Mouse (Mus musculus) liver, embryonic 11.5 days (tissue): ENCODE data around the gene Ogfod2. TPM values are rescaled to one million over a fixed set of nuclear protein-coding genes. Genes with fewer than 3 reads are reported as not detected.

Experiments
- ATAC-seq: fragments of 200-750 bp; cut with Nextera tagmentation; replicated peaks from 2 replicates; pipeline ENCODE4 v1.8.0; 2017; ENCODE audit warnings: moderate number of reproducible peaks, mild to moderate bottlenecking, moderate TSS enrichment, moderate library complexity; ENCODE audit not compliant: low FRiP score
- DNase-seq: peaks from one replicate; pipeline ENCODE4 v3.0.0-alpha.2; 2017; ENCODE audit warnings: low spot score
- H3K27ac ChIP-seq: fragments of 300-500 bp; sonication (generic); 2 replicates; pipeline ENCODE4 v1.5.1; 2014; ENCODE audit warnings: mild to moderate bottlenecking, low read depth, low read length, control low read depth
- H3K27me3 ChIP-seq: fragments of 300-500 bp; sonication (generic); replicated peaks from 2 replicates; pipeline ENCODE4 v1.6.1; 2014; ENCODE audit warnings: low read length, mixed read lengths; ENCODE audit not compliant: control insufficient read depth, insufficient read depth
- H3K36me3 ChIP-seq: fragments of 300-500 bp; sonication (generic); 2 replicates; pipeline ENCODE4 v1.6.1; 2014; ENCODE audit warnings: mild to moderate bottlenecking, low read length, moderate library complexity, mixed read lengths; ENCODE audit not compliant: control insufficient read depth, insufficient read depth
- H3K4me1 ChIP-seq: fragments of 300-500 bp; sonication (generic); replicated peaks from 2 replicates; pipeline ENCODE4 v1.6.1; 2014; ENCODE audit warnings: low read length, mixed read lengths; ENCODE audit not compliant: control insufficient read depth, insufficient read depth
- H3K4me2 ChIP-seq: fragments of 300-500 bp; sonication (generic); 2 replicates; pipeline ENCODE4 v1.6.1; 2014; ENCODE audit warnings: mild to moderate bottlenecking, control low read depth, moderate library complexity
- H3K4me3 ChIP-seq: fragments of 300-500 bp; sonication (generic); 2 replicates; pipeline ENCODE4 v1.5.1; 2014; ENCODE audit warnings: low read depth, low read length, control low read depth
- H3K9ac ChIP-seq: fragments of 300-500 bp; sonication (generic); 2 replicates; pipeline ENCODE4 v1.6.1; 2014; ENCODE audit warnings: low read depth, low read length, control low read depth
- H3K9me3 ChIP-seq: fragments of 300-500 bp; sonication (generic); 2 replicates; pipeline ENCODE4 v1.6.1; 2016; ENCODE audit warnings: low read length, inconsistent platforms, mixed read lengths; ENCODE audit not compliant: control insufficient read depth
- WGBS: fragments of 180-500 bp; shearing (Covaris S2); extraction: QIAGEN DNeasy Blood & Tissue Kit; methylation state at CpG from one replicate; pipeline ENCODE4 v1.1.7; 2014; 5-methylcytosine and 5-hydroxymethylcytosine counted together
- polyA plus RNA-seq: library from polyadenylated mRNA; unstranded; fragments of >200 nt; fragmentation: Nextera tagmentation; extraction: Ambion mirVana; gene quantifications from 2 replicates; pipeline ENCODE4 v1.2.1, GENCODE M21; 2014

The Ogfod2 gene
- polyA plus RNA-seq, result 23.3 and 29.0 TPM in 2 replicates

DNA sequence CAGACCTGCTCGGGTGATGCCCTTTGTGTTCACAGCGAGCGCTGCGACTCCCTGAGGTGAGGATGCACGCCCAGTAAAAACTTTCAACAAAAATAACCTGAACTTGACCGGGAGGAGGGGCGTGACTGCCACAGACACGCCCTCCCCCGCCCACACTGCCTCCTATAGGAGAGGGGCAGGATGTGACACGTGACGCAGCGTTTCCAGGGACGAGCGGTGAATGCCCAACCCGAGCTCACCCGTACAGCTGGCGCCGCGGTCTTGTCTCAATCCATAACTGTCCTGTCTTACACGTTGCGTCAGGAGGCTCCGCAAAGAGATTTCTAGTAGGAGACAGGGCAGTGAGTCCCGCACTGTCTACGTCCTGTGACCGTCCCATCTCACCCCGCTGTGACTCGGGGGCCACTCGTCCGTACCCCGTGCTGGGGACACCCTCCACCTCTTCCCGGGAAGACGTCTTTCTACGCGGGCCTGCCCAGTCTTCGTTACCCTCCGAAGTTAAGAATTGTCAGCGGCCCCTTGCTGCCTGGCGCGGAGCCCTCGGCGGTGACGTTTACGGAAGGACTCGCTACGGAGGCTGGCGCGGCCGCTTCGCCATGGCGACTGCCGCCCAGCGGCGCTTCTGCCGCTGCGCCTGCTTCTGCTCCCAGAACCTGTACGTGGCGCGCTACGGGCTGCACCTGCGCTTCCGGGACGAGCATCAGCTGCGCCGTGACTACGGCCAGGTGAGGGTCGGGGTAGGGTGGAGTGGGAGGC lies at the start of gene Ogfod2:
Gene Ogfod2, plus strand, starts transcription at position 556 of the 756 bp plus-strand sequence.
- Histone ChIP-seq H3K4me3 (peak within 1 kb of the TSS; percentile 95), H3K4me1 (peaks cover 23% of the 10 kb centered on the region), H3K36me3 (0 out of 2 replicates have a peak, but pooled peaks cover 3% of the 10 kb centered on the region), H3K4me2 (peak within 1 kb of the TSS; percentile 85), H3K27me3 (no peaks in the 10 kb centered on the region), H3K27ac (peak within 1 kb of the TSS; percentile 89), H3K9me3 (no peaks in the 10 kb centered on the region), H3K9ac (peak within 1 kb of the TSS; percentile 88)
- WGBS, result 1% methylated on average over 66 of the region's 66 CpGs
- DNase-seq (peak; percentile 97), ATAC-seq (peak; percentile 96)

DNA sequence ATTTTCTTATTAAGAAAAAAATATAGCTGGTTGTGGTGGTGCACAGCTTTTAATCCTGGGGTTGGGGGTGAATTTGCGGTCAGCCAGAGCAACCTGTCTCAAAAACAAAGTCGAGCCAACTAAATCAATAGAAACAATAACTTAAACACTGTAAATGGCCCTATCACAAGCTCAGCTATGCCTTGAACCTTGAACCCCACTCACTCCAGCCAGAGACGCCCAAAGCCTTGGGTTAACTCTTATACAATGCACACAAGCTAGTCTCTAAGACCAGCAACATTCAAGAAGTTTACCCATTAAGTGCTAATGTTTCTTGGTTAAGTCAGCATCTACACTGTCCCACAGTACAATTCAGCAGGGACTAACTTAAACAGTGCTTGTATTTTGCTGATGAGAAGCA lies 42.4 kb upstream of the Ogfod2 start:
- H3K4me2 ChIP-seq, result no peak overlapping the region
- no peaks in the 10 kb centered on the region for H3K9me3 ChIP-seq
- H3K27me3 ChIP-seq, result no peaks in the 10 kb centered on the region
- ATAC-seq (no peak), DNase-seq (no peak)
- H3K4me3 ChIP-seq, result no peak overlapping the region
- no peak overlapping the region for H3K27ac ChIP-seq
- WGBS, result 79% methylated on average over 3 of the region's 3 CpGs
- H3K4me1 ChIP-seq, result peaks cover 12% of the 10 kb centered on the region; the same call in 1 of the 2 replicates
- H3K9ac ChIP-seq, result no peak overlapping the region
- H3K36me3 ChIP-seq, result no peaks in the 10 kb centered on the region

DNA sequence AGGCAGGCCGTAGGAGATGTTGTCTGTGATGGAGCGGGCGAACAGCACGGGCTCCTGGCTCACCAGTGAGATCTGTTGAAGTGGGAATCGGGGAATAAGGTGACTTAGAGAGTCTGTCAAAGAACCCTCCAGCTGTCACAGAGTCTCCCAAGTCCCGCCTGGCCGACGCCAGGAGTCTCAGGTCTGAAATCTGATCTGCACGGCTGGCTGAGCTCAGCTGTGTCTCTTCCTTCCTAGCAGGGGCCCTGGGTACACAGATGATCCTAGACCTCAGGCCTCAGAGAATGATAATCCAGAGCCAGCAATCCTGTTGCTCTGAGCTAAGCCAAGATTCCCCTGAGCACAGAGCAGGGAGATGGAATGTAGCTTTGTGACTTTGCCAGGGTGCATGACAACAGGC lies 38.4 kb upstream of the Ogfod2 start:
- Histone ChIP-seq H3K27ac (no peak overlapping the region), H3K36me3 (no peaks in the 10 kb centered on the region), H3K4me3 (no peak overlapping the region), H3K9me3 (no peaks in the 10 kb centered on the region), H3K9ac (no peak overlapping the region), H3K27me3 (no peaks in the 10 kb centered on the region), H3K4me1 (peaks cover 41% of the 10 kb centered on the region), H3K4me2 (no peak overlapping the region)
- 58% methylated on average over 9 of the region's 9 CpGs for WGBS
- no peak for ATAC-seq
- DNase-seq, result no peak

DNA sequence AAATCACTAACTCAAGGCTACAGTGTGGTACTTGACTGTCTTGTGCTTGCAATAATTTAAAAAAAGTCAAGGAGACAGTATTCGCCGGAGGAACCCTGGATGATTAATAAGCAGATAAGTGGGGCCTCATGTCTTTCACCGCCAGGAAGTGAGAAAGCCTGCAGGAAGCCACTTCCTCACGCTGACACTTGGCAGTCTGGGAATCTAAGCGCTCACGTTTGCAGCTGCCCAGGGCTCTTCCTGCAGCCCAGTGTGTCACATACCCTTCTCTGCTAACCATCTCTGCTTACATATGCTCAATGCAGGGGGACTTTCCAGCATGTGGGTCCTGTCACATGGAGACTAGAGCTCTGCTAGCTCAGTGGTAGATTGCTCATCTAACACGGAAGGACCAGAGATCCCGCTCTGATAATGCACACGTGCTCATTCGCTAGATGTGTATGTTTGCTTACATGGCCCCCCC lies 37.2 kb upstream of the Ogfod2 start:
- H3K4me1 ChIP-seq, result peaks cover 47% of the 10 kb centered on the region
- H3K36me3 ChIP-seq, result no peaks in the 10 kb centered on the region
- DNase-seq, result no peak
- H3K27me3 ChIP-seq, result no peaks in the 10 kb centered on the region
- no peak overlapping the region for H3K4me2 ChIP-seq
- no peaks in the 10 kb centered on the region for H3K9me3 ChIP-seq
- H3K4me3 ChIP-seq, result no peak overlapping the region
- 26% methylated on average over 10 of the region's 10 CpGs for WGBS
- ATAC-seq, result no peak
- H3K9ac ChIP-seq, result no peak overlapping the region
- H3K27ac ChIP-seq, result peak overlapping the region; percentile 55; the same call in 1 of the 2 replicates

DNA sequence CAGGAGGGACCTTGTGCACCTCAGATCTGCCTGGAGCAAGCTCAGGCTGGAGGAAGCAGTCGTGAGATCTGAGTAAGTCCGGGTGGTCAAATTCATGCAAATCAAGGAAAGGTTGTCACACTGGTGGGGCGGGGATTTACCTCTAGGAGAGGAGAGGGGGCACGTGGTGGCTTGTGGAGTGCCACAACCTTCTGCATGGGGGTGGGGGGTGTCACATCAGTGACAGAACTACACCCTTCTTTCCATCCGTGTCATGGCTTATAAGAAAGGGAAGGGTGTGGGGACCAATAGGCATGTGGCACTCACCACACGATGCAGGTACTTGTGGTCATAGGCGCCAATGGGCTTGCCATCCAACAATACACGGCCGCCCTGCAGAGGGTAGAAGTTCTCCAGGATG lies 36.4 kb upstream of the Ogfod2 start:
- H3K9ac ChIP-seq, result no peak overlapping the region
- H3K27me3 ChIP-seq, result no peaks in the 10 kb centered on the region
- no peak overlapping the region for H3K4me3 ChIP-seq
- WGBS, result 66% methylated on average over 9 of the region's 9 CpGs
- H3K36me3 ChIP-seq, result no peaks in the 10 kb centered on the region
- peaks cover 54% of the 10 kb centered on the region for H3K4me1 ChIP-seq
- no peak for ATAC-seq
- no peaks in the 10 kb centered on the region for H3K9me3 ChIP-seq
- H3K4me2 ChIP-seq, result no peak overlapping the region; the same call in 1 of the 2 replicates
- no peak for DNase-seq
- H3K27ac ChIP-seq, result peak overlapping the region; percentile 55

DNA sequence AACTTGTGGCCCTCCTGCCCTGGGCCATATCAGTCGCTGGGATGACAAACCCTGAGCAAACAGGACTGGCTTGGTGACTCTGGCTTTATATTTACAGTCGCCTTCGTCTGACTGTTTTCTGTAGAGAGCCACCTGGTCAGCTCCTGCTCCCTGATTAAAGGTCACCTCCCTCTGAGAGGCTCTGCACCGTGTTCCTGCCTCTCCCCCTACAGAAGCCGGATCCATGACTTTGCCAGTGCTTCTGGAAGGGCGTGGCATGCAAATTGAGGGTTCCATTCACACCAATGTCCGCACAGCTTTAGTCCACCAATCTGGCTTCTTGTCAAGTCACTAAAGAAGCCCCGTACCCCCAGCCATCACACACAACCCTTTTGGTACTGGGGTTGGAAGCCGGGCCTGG lies 35.5 kb upstream of the Ogfod2 start:
- peak; percentile 33; the same call in 1 of the 2 replicates for ATAC-seq
- H3K4me1 ChIP-seq, result peaks cover 54% of the 10 kb centered on the region
- H3K36me3 ChIP-seq, result no peaks in the 10 kb centered on the region
- H3K9ac ChIP-seq, result no peak overlapping the region
- 58% methylated on average over 9 of the region's 9 CpGs for WGBS
- no peak overlapping the region for H3K4me2 ChIP-seq
- H3K27me3 ChIP-seq, result no peaks in the 10 kb centered on the region
- no peak overlapping the region for H3K27ac ChIP-seq
- no peaks in the 10 kb centered on the region for H3K9me3 ChIP-seq
- no peak for DNase-seq
- no peak overlapping the region for H3K4me3 ChIP-seq

DNA sequence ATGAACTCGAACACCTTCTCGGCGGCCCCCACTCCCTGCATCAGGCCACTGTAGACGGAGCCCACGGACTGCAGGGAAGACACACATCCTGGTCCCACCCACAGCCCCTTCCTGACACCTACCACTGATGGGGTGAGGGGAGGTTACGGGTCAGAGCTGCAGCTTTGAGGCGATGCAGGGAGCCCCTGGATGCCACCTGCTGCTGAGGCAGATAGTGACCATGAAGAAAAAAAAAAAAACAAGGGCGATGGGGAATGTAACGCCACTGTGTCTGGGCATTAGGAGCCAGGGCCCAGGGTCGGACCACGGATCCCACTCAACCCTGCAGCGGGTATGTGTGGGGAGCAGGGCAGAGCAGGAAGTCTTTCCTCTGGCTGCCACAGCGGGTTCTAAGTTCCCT lies 34.9 kb upstream of the Ogfod2 start:
- ATAC-seq (no peak), DNase-seq (no peak)
- Histone ChIP-seq H3K9me3 (no peaks in the 10 kb centered on the region), H3K4me1 (peaks cover 54% of the 10 kb centered on the region), H3K4me2 (no peak overlapping the region), H3K27ac (no peak overlapping the region), H3K9ac (no peak overlapping the region), H3K4me3 (no peak overlapping the region), H3K27me3 (no peaks in the 10 kb centered on the region), H3K36me3 (no peaks in the 10 kb centered on the region)
- WGBS, result 65% methylated on average over 13 of the region's 13 CpGs

DNA sequence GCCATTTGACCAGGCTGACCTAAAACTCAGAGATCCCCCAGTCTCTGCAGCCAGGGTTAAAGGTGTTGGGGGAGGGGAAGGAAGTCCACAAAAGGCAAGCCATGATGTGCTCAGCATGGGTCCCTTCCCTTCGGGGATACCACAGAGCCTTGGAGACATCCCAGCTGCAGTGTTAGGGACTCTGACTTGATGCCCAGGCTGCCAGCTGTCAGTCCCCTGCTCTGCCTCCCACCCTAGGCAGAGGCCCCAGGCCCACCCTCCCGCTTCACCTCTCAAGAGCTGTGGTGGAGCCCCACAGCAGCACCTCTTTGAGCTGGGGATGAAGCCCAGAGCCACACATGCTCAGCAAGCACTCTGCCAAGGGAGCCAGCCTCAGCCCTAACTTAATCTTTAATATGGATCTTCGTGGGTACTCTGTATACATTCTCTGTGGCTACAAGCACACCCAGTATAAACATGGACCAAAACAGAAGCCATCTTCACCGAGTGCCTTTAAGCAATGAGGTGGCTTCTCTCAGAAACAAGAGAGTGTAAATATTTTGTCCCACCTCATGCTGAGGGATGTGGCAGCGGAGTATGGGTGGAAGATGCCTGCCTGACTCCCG lies 34.1 kb upstream of the Ogfod2 start:
- no peaks in the 10 kb centered on the region for H3K27me3 ChIP-seq
- H3K4me1 ChIP-seq, result peaks cover 54% of the 10 kb centered on the region
- no peak overlapping the region for H3K9ac ChIP-seq
- H3K27ac ChIP-seq, result no peak overlapping the region
- H3K4me2 ChIP-seq, result no peak overlapping the region
- no peaks in the 10 kb centered on the region for H3K9me3 ChIP-seq
- no peak for DNase-seq
- no peaks in the 10 kb centered on the region for H3K36me3 ChIP-seq
- no peak overlapping the region for H3K4me3 ChIP-seq
- 61% methylated on average over 6 of the region's 6 CpGs for WGBS
- ATAC-seq, result no peak
